Mouse (Mus musculus) cerebellum, postnatal 25 days (tissue): ENCODE measurements at regions not wholly inside any gene's neighbourhood (a gene's known extent, or its start where the extent isn't known, plus 50 kb on each side); places are given as distances from the start of the nearest gene placed in this dataset.

Experiments
- DNase-seq, 2 experiments: peaks; one replicate each; pipeline ENCODE4 v3.0.0; 2021; ENCODE audit warnings: mixed read lengths in 2 of 2

DNA sequence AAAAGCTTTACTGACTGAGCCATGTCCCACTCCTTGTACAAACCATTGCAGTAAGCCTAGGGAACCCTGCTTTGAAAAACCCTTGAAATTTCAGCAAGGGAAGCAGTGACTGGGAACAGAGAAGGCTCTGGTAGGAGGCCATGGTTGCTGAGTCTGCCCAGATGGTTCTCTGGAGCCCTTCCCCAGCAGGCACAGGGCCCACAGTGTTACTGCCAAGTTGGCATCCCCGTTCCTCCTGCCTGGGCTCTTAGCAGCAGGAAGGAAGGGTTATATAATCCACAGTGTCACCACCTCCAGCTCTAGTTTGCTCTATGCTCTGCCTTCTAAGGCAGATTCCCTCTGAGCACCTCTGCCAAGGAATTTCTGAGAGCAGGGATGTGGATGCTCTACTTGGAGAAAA is 349.4 kb upstream of the Auts2 start:
- DNase-seq, result peak; percentile 96

DNA sequence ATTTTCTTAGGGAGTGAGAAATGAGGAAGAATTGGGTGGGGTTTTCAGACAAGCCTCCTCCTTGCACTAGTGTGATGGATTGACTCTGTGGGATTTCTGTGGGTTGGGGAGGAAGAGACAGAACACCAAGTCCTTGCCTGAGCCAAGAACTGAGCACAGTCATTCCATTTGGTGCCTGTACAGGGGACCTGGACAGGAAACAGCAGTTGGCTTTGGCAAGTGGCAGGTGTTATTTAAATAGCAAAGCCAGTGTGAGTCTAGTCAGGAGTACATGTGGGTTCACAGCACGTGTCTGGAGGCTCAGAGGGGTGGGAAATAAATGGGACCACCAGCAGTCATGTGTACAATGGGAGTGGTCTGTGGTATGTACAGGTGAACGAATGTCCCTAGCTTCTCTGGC is 341.0 kb upstream of the Auts2 start:
- DNase-seq, result peak; percentile 80 to 81

DNA sequence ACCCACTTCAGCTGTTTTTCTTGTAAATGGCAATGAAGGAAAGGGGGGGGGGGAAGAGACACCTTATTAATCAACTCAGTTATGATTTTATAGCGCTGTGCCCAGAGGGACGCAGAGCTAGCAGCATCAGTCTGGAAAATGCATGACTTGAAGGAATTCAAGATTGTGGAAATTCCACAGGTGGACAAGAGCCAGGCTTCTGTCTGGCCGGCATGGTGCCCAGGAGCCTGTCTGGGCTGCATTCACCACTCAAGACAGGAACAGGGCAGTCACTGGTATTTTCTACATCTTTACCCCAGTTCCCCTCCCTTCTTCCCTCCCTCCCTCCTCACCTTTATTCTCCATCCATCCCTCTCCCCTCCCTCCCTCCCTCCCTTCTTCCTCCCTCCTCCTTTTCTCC is 339.1 kb upstream of the Auts2 start:
- DNase-seq, result peak; percentile 76 to 84

DNA sequence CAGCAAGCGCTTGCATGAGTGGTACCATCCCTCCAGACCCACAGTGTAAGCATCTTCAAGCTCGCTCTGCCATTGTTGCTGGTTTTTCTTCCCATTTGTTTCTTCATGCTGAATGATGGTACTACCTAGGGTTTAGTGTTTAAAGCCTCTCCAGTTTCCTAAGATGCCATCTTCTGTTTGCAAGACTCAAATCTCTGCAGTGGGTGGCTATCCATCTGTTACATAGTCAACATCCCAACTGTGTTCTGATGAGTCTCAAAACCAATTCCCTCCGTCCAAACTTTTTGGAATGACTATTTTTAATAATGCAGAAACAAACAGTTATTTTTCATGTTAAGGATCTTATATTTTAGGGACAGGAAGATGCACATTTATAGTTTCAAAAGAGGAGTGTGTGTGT is 338.0 kb upstream of the Auts2 start:
- no peak for DNase-seq

DNA sequence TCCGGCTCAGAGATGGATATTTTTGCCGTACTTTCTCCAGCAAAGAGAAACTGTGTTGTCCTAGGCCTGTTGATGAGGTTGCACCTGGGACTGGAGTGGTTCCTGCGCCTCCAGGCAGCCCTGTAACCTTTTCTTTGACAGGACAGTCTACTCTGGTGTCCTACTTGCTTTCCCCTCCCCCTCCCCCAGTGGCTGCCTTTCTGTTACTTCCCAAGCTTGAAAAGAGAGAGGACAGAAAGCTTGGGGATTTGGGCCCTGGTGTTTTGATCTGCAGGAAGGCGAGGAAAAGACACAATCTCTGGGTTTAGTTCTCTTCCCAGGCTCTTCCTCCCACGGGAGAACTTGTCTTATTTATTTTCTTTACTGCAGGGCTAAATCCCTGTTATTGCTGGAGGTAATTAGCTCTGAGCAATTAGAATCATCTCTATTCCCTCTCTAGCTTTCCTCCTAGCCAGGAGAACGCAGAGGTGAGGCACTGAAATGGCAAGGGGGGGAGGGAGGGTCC is 333.2 kb upstream of the Auts2 start:
- DNase-seq, result peak in 1 of 2 experiments; percentile 34

DNA sequence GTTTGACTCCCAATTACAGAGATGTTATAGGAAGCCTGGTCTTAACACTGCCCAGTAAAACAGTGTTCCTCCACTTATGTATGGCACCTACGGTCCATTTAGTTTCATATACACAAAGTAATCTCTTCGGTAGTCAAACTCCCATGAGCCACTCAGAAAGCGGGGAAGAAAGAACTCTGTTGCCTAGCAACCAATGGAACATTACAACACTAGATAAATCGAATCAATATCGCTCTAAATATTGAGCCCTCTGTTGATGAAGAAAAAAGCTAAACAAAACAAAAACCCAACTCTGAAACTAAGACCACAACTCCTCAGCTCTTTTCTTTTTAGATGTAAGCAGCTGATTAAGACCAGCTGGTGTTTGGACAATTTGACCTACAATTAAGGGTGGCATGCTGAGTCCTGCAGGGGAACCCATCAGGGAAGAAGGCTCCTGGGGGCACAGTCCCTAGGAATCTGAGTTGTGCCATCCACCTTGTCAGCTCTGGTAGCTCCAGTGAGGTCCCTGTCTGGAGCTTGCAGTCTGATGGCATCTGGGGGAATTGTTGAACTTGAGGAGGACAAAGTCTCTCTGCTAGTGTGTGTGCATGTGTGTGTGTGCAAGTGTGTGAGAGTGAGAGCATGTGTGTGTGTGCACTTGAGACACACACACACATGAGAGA is 315.8 kb upstream of the Auts2 start:
- DNase-seq, result no peak

DNA sequence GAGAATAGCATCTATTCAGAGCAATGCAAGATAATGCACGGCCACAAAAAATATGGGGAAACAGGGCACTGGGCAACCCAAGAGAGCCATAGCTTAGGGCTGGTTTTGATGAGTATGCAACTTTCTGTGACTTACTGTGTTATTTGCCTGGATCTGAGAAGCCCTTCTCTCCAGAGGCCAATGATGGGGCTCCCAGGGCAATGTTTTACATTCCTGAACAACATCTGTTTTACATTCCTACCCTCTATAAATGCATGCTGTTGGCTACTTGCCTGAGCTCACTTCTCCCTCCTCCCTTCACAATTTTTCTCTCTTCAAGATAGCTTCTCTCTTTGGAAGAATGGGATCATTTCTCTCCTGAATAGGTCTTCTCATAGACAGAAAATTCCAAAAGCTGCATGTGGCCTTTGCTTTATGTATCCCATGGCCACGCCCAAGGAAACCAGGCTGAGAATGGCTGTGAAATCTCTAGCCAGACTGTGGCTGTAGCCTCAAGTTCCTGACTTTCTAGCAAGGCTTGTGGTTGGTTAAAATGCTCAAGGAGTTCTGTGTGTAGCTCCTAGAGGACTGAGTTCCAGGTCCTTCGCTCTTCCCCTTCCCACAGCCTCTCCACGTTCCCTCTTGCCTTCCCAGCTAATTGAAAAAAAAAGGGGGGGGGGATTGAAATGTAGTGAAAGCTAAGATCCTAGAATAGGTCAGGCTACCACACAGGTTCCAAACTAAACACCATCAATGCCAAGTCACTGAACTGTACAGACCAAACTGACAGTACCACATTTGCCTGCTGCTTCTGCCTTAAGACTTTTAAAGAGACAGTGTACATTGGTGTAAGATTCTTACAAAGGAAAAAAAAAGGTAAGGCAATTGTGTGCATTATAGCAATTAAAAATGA is 312.7 kb upstream of the Auts2 start:
- no peak for DNase-seq

DNA sequence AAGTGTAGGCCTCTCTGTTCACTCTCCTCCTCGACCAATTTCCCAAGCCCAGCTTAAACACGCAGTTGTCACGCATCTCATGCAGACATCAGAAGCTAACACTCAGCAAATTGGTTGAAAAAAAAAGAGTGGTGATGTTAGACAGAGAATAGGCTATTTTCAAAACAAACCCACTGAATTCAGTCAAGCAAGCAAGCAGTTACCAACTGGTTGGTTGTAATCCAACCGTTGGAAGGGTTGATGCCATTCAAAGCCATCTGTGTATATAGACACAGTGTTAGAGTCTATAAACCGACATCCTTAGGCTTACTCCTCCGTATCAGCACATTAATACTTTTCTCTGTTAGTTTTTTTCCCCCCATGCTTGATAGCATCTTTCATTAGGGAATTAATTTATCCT is 307.6 kb upstream of the Auts2 start:
- DNase-seq, result no peak

DNA sequence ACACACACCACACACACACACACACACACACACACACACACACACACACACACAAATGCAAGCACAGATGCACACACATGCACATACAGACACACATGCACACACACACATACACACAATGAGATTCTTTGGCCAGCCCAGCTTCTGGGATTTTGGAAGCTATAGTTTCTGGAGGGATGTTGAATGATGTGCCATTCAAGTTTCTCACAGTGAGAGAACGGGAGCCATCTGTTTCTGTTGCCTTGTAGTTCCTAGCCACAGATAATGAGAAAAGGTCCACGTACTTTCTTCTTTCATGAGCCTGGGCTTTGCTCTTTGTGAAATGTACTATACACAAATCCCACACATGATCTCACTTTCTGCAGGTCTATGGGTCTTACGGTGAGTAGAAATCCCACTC is 304.9 kb upstream of the Auts2 start:
- DNase-seq, result no peak

DNA sequence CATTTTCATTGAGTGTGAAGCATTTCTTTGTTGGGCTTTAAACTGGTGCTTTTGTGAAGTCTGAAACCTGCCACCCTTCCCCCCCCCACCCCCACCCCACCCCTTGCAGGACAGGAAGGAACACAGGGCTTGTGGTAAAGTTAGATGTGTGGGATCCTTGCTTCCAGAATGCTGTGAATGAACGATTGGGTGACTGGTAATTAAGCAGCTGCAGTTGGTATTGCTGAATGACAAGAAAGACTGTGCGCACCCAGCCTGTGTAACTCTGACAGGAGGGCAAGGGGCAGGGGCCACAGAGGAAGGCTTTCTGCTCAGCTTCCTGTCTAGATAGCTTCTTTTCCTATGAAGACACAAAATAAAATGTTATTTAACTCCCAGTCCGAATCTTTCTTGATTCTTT is 300.1 kb upstream of the Auts2 start:
- DNase-seq, result no peak

DNA sequence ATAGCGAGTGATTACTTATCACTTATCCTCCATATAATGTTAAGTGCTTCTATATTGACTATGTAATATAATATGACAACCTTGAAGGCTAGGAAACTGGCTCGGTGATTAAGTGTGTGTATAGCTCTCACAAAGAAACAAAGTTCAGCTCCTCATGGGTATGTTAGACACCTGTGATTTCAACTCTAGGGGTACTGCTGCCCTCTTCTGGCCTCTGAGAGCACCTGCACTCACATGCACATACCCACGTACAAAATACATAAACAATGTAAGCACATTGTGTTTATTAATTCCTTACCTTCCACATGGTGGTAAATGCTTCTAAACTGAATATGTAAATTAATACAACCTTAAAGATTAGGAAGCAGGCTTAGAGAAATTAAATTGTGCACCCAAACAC is 298.6 kb upstream of the Auts2 start:
- DNase-seq, result no peak

DNA sequence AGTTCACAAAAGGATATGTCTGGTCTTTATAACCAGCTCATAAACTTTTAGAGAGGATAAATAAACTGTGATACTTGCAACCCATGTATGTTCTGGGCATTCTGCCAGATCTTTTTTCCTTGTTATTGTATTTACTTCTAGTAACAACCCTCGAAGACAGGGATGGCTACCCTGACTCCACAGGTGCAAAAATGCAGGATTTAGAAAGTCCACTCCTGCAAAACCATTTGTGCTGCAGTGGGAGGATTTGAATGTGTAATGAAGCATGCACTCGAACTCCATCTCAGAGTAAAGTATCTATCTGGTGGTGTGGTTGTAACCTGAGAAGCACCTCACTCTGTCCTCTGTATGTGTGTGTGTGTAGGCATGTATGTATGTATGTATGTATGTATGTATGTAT is 294.3 kb upstream of the Auts2 start:
- DNase-seq, result no peak

DNA sequence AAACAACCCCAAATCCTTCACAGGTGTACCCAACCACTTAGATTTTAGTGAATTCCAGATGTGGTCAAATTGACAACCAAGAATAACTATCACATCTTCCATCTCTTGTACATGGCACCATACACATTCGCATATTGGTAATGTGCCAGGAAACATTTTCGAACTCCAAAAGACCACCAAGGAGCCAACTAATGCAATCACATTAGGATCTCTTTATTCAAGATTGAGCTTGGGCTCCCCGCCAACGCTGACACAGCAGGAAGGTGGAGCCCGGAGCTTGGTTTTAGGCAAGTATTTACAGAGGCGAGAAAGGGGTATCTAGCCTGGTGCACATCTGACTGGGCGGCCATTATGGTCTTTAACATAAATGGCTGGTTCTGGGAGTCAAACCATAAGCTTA is 285.8 kb upstream of the Auts2 start:
- peak in 1 of 2 experiments; percentile 27 for DNase-seq

DNA sequence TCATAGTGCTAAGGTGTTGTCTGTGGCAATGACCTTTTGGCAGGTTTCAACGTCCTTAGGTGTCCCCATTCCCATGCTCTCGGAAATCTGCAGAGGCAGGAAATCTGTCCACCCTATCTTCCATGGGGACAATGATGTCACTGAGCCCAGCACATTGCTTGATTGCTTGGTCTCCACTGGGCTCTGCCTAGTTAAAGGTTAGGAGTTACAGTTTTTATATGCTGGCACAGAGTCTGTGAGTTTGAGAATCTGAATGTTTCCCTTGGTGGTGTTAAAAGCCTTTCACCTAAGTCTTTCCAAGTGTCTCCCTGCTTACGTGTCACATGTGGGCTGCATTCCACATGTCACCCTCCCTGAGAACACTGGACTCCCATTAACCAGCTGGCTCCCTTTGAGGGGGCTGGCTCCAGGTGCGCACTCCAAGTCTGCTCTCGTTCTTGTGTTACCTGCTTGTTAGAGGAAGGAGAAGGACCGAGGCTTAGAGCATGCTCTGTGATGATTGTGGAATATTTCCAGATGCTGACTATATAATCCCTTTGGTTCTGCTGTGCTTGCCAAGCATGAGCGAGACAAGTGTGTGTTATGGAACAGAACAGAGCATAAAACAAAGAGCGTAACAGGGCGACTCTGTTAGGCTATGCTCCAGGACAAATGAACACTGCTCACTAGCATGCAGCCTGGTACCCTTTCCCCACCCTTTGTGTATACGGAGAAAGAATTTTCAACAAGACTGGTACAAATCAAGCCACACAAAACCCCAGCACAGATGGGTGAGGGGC is 284.6 kb upstream of the Auts2 start:
- DNase-seq, result no peak

DNA sequence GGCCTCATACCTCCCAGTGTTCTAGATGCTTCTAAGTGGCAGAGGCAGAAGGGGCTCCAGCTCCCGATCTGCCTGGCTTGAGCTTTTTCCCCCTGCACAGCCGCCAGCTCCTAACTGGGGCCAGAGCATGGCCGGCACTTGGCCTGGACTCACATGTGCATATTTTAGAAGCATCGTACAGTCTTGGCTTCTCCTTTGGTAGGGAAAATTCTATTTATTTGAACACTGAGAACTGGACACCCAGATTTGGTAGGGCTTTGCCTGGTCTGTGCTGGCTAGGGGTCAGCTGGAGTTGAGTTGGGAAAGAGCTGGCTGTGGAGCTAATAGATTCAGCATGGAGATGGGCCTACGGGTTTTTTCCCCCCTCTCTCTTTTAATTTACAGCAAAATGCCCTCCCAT is 282.9 kb upstream of the Auts2 start:
- DNase-seq, result no peak

DNA sequence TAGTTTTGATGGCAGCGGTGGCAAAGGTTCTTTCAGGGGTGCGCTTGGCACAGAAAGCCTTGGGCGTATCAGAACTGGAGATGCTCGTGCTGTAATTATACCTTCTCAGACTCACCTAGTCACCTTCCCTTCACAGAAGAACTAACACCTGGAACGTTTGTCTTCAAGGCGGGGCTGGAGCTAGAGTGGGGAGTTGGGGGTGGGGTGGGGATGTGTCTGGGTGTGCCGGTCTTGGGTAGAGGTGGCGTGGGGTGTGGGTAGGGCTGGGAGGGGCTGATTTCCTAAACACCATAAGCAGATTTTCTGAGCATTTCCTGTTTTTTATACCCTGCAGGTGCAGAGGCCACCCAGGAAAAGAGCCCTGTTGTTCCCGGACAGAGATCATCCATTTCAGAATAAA is 274.5 kb upstream of the Auts2 start:
- DNase-seq, result no peak

DNA sequence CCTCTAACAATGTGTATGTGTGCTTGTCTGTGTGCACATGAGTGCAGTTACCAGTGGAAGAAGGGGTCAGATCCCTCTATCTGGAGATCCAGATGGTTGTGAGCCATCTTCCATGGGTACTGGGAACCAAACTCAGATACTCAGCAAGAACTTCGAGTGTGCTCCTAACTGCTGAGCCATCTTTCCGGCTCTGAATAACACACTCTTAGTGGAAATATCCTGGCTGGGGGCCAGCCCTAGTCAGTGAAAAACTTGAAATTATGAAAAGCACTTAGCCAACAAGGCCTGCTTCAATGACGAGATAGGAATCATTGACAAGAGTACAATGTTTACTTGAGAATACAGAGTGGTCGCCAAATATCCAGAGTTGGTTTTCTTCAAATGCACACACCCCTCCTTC is 266.0 kb upstream of the Auts2 start:
- peak in 1 of 2 experiments; percentile 9 for DNase-seq

DNA sequence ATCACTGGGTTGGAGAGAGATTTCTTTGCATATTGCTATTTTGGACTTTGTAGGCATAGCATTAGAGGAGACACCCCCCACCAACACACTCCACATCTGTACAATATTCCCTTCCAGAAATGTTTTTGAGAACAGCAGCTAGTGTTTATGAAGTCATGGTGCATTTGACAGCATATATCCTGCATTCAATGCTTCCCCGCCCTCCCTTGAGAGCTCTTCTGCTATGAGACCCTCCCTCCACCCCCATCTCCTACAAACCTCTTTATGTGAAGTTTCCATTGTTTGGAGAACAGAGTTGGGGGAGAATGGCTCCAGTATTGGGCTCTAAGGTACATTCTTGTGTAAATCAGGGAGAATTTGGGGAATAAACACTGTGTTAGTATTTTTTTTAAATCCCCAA is 252.9 kb upstream of the Auts2 start:
- no peak for DNase-seq

DNA sequence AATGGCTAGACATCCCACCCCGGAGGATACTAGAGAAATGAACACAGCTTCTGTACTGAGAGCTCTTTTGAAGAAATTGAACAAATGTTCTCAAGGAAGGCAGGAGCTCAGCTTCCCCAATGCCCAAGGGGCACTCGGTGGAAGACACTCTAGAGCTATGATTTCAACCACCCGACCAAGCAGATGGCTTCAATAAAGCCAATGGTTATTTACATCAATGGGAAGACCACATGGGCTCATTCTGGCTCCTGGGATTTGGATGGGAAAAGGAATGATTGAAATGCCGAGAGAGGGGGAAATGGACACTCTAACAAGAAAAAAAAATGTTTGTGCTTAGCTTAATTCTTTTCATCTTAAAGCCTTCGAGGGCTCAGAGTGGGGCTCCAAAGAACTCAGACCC is 249.3 kb upstream of the Auts2 start:
- DNase-seq, result no peak

DNA sequence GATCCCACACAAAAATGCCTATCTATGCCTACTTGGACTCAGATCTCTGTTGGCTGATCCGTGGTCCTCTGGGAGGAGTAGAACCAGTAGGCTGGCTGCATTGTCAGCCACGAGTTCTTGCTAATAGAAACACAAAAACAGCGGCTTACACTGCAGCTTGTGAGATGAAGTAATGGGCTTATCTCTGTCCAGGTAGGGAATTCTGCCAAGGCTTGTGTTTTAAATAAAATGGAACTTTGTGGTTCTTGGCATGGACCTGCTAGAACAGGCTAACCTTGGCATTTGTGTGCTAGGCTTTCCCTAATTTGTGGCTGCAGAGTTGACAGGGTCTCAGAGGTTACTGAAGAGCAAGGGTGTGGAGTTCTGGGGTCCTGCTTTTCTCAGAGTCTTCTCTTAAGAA is 242.1 kb upstream of the Auts2 start:
- DNase-seq, result no peak

DNA sequence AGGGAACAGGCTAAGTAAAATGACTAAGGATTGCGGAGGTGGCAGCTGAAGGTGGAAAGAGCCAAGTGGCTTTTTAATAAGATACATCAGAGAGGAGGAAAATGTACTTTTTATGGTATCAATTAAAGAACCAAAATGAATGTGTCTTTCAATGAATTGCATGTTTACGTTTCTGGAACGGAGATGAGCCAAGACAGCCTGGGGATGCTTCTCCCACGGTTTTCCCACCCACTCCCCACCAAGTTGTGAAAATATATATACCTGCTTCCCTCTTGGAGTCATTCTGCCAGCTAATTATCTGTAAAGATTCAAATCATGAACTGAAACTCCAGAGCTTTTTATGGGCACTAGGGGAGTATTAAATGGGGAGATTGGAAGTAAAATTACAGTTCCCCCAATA is 241.6 kb upstream of the Auts2 start:
- DNase-seq, result no peak

DNA sequence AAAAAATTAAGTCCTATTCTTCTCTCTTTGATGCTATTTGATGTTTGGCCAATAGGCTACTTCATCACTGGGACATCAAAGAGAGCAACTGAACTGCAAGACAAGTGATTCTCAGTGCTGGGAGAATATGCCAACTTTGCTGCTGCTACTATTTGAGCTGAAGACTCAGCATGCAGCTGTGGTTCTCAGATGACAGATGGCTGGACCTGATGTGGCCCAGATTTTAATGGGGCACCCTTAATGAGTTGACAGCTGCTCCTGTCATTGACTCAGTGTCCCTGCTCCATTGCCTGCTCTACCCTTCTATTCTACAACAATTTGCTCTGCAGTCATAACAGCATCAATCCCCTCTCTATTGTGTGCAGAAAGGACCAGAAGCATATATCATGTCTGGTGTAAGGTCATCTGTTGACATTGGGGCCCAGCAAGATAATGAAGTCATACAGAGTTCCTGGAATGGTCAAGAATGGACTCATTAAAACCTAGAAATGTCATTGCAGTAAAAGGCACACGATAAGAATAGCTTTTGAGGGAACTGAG is 231.1 kb upstream of the Auts2 start:
- DNase-seq, result no peak

DNA sequence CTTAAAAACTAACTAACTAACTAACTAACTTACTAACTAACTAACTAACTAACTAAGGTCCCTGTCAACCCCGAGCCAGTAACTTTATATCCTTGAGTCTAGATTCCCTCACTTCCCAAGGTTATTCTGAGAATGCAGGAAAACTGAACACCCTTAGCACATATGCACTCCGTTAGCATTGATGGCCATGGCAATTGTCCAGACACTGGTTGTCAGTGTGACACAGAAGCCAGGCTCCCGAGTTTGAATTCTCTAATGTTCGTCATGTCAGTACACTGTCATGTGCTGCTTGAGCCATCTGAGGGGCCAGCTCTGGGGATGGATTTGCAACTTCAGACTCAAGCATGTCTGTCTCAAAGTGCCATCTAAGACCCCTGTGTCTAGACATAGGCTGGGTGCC is 217.3 kb upstream of the Auts2 start:
- DNase-seq, result peak in 1 of 2 experiments; percentile 19
